Mouse (Mus musculus): ENCODE results near the gene Gm26897.

Gm26897 gene

GRCm38 (mm10) chr5:111733851-111734250 is at the start of gene Gm26897:
Gene Gm26897, plus strand, starts transcription at chr5:111733924.
- no peak for DNase-seq (ENCODE audit: low spot score)

- no peak for DNase-seq (ENCODE audit: low spot score)
Observed at GRCm38 (mm10) chr5:111687370-111687769, 46.4 kb upstream of the Gm26897 start.

- DNase-seq (ENCODE audit: low spot score): no peak
Observed at GRCm38 (mm10) chr5:111688584-111688983, 45.1 kb upstream of the Gm26897 start.

- DNase-seq (ENCODE audit: low spot score): no peak
Observed at GRCm38 (mm10) chr5:111697996-111698395, 35.7 kb upstream of the Gm26897 start.

- DNase-seq (ENCODE audit: low spot score): no peak
Observed at GRCm38 (mm10) chr5:111699711-111700303, 33.9 kb upstream of the Gm26897 start.

DNA sequence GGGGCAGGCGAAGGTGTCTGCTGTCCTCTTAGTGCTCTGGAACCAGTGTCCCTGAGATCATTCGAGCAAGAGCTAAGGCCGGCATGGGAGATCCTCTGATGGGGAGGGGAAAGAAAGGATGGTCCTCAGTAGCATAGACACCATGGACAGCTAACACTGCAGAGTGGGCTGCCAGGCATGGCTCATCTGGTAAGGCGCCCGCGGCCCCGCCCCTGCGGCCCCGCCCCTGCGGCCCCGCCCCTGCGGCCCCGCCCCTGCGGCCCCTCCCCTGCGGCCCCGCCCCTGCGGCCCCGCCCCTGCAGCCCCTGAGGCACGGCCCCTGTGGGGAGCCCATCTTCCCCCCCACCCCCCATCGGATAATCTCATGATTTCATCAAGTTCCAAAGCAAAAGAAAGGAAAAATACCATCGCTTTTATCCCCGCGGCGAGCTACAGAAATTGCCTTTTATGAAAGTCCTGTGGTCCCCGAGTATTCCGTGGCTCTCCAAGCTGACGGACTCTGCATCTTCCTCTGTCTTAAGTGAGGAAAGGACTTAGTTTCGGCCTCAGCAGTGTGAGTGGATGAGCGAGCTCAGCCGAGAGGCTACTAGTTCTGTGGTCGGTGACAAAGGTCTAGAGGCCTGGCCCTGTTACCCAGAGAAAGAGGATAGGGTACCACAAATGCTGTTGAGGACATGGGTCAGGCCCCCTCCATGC is 31.9 kb upstream of the Gm26897 start:
- no peak for DNase-seq (ENCODE audit: low spot score)

DNA sequence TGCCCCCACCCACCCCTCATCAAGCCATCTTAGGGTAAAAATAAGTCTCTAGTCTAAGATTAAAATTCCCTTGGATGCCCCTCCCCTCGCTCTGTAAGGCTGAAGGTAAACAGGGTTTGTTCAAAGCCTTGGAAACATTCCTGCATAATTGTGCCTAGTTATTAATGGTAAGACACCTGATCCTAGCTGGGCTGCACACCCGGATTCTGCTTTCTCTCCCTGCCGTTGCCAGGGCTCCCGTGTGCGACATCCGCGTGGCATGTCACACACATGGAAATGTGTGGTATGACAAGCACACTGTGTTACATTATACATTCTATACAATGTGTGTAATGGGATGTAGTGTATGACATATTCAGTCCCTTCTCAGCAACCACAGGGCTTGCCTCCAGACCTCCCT is 30.1 kb upstream of the Gm26897 start:
- DNase-seq (ENCODE audit: low spot score): no peak

- no peak for DNase-seq (ENCODE audit: low spot score)
Observed at GRCm38 (mm10) chr5:111704326-111704725, 29.4 kb upstream of the Gm26897 start.

DNA sequence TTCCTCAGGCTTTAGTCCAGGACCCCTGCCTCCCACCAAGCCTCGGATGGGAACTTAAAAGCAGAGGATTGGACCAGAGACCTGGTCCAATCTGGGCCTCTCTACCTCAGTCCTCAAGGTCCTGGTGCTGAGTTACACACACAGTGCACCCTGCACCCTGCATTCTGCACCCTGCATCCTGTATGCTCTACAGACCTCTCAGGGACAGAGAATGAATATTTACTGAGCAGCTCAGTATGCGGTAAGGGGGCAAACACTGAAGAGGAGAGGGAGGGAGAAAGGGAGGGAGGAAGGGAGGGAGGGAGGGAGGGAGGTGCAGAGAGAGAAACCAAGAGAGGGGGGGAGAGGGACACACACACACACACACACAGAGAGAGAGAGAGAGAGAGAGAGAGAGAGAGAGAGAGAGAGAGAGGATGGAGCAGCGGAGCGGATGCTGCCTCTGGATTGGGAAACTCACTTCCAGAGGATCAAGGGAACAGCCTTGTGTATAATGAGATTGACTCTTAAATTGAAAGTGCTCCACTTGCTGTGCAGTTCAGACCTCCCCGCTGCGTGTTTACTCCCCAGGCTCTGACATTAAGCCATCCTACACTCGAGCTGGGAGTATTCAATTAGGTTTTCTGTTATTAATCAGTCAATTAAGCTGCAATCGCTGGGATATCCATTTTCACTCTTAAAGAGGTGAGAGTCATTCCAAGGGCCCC is 24.4 kb upstream of the Gm26897 start:
- DNase-seq (ENCODE audit: low spot score): no peak

GRCm38 (mm10) chr5:111719018-111719417 is 14.7 kb upstream of the Gm26897 start:
- no peak for DNase-seq (ENCODE audit: low spot score)

DNA sequence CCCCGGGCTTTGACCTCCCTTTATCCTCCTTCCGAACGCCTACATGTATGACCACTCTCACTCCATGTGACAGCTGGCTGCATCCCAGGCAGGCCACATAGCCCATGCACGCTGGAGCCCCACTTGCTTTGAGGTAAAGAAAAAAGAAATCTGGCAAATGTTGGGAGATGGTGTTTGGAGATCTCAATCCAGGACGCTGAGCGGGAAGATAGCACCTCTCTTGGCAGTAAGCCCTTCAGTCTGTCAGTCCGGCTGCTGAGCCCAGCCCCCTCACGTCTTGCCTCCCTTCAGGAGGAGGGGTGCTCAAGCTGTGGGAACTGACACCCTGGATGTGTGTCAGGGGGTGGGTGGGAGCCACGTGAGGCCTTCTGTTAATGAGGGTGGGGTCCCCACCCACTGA is 13.0 kb upstream of the Gm26897 start:
- DNase-seq (ENCODE audit: low spot score): no peak

DNA sequence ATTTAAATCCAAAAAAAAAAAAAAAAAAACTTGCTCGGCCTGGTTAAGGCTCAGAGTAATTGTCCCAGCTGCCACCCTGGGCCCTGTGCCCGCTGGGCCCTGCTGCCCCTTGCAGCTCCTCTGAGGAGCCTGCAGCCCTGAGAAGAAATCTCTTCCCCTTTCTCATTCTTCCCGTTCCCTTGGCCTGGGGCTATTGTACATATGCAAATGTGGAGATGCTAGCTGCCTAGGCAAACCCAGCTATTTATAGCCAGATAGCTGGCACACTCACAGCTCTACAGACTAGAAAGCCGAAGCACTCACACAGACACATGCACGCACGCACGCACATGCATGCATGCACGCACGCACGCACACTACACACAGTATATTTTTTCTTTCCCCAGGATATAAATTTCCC is 9.0 kb upstream of the Gm26897 start:
- DNase-seq (ENCODE audit: low spot score): no peak

DNA sequence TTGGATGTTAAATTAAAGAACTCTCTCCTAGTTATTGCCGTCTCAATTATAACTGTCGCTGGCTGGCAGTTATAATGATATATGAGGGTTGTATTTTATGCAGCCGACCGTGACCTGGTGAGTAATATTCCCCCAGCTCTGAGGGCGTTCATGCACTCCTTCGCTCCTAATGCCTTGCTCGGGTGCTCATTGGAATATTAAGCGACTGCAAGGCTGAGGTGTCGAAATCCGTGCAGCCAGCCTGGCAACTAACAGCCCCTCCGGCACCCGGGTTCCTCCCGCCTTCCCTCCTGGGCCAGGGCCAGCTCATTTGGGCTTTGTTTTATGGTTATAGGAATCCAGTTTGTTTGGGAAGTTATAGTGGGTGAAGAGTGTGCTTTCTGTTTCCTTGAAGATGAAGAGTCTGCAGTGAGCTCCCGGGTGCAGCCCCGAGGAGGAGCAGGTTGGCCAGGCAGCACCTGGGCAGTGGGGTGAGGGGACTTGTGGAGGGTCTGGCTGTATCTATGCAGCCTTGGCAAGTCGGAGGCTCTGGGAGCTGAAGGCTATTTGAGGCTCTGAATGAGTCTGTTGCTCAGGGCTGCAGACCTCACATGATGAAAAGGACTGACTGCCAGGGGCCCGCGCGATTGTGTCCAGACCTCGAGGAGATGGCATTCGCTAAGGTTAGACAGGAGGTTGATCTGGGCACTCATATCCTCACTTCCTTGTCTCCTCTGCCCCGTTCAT is 8.4 kb upstream of the Gm26897 start:
- DNase-seq (ENCODE audit: low spot score): no peak

- no peak for DNase-seq (ENCODE audit: low spot score)
Observed at GRCm38 (mm10) chr5:111728411-111728810, 5.3 kb upstream of the Gm26897 start.

GRCm38 (mm10) chr5:111730560-111731167 is 3.1 kb upstream of the Gm26897 start:
- no peak for DNase-seq (ENCODE audit: low spot score)

GRCm38 (mm10) chr5:111732194-111732593 is 1.5 kb upstream of the Gm26897 start:
- DNase-seq (ENCODE audit: low spot score): no peak

DNA sequence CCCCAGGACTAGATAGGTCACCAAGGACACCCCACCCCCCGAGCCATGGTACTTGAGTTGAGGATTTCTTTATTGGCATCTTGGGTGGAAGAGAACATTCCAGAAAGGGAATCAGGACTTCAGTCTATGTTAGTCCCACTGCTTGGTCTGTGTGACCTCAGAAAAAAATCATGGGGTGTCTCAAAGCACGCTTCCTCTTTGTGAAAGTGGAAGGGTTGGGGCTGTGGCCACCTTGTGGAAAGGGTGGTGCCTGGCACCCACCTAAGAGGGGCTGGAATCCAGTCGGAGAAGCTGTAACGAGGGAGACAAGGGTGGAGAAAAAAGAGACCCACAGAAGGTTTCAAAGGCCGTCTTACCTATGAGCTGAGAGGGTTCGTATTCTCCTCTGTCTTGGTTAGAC is 5.8 kb downstream of the Gm26897 start:
- no peak for DNase-seq (ENCODE audit: low spot score)

GRCm38 (mm10) chr5:111740384-111741275 is 6.9 kb downstream of the Gm26897 start:
- no peak for DNase-seq (ENCODE audit: low spot score)

DNA sequence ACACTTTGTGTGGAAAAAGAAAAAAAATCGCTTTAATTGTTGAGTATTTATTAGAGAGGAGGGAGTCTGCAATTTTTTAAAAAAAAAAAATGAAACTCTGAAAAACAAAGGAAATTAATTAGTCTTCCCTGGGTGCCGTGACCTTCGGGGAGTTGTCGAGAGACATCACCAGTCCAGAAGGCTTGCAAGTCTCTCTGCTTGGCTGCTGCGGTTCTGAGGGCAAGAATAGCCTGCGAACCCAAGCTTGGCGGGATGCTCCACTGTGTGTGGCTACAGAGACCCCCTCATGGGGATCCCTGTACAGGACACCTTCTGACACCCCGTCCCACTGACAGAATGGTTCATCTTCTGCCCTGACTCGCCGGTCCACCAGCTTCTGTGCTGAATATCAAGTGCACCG is 7.6 kb downstream of the Gm26897 start:
- DNase-seq (ENCODE audit: low spot score): no peak

DNA sequence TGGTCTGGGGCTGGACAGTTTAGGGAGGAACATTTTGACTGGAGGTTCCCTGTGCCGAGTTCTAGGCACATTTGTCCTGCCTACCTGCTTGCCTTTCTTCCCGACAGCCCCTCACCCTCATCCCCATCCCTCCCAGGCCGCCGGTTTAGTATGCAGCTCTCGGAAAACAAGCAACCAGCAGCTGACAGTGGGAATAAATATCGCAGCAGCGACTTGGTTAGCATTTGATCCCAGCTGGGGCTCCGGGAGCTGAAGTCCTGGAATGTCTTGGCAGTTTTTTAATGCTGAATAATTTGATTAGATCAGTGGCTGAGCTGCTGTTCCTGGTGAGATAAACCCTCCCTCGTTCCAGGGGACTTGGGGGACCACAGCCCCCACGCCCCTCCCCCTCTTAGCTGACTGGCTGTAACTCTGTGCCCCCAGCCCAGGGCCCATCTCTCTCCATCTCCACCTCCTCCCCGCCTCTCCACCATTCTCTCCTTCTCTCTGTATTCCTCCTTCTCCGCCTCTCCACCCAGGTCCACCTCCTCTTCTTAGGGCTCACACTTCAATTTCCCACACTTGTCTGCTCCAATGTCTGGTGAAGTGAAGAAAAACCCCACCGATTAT is 8.7 kb downstream of the Gm26897 start:
- no peak for DNase-seq (ENCODE audit: low spot score)

- DNase-seq (ENCODE audit: low spot score): no peak
Observed at GRCm38 (mm10) chr5:111749599-111749998, 15.9 kb downstream of the Gm26897 start.
